ENCODE assay signal across 8 mouse cellular contexts in genomic region chr1:134361195-134361856, GRCm38 (mm10). TPM values are rescaled to one million over a fixed set of nuclear protein-coding genes. Genes with fewer than 3 reads are reported as not detected.
A peak's percentile ranks its signal among the peaks of the same experiment; 100 is the strongest.
DNase-seq lines count a peak whose midpoint lies in the region; ATAC-seq lines count a peak whose summit lies in the region.

No protein-coding gene starts in this region.

- H3K9ac ChIP-seq in midbrain, embryonic 12.5 days (replicated peaks): peak overlapping the region; percentile 89

- 2% methylated on average over 44 of the region's 44 CpGs for WGBS in embryonic facial prominence, embryonic 10.5 days
- 1% methylated on average over 38 of the region's 44 CpGs for WGBS in midbrain, embryonic 12.5 days

- DNase-seq in spleen, adult 12 weeks (ENCODE audit: low spot score): peak; percentile 12
- no peak for DNase-seq in spleen, postnatal 10 days (ENCODE audit: low spot score in 2 of 2)
- no peak for DNase-seq in embryonic facial prominence, embryonic 10.5 days (ENCODE audit: low spot score)
- peak; percentile 51 for DNase-seq in induced T-regulatory cell, adult 2 months (ENCODE audit: low read depth)
- DNase-seq in right cerebral cortex, postnatal 4 days: no peak
- DNase-seq in spleen, postnatal 14 days (ENCODE audit: low spot score in 2 of 2): no peak
- DNase-seq in cerebellum, postnatal 25 days: no peak

- peak overlapping the region; percentile 95 for H3K27ac ChIP-seq in embryonic facial prominence, embryonic 10.5 days (replicated peaks)
- peak overlapping the region; percentile 79 for H3K27ac ChIP-seq in midbrain, embryonic 12.5 days (replicated peaks)

- H3K9me3 ChIP-seq in embryonic facial prominence, embryonic 10.5 days: no peaks in the 10 kb centered on the region
- H3K9me3 ChIP-seq in midbrain, embryonic 12.5 days: no peaks in the 10 kb centered on the region

- H3K36me3 ChIP-seq in embryonic facial prominence, embryonic 10.5 days (replicated peaks): peaks cover 43% of the 10 kb centered on the region
- H3K36me3 ChIP-seq in midbrain, embryonic 12.5 days: peaks cover 25% of the 10 kb centered on the region

- peak; percentile 89 for ATAC-seq in midbrain, embryonic 12.5 days (ENCODE audit: low FRiP score, low read depth)

- H3K4me1 ChIP-seq in embryonic facial prominence, embryonic 10.5 days: peaks cover 14% of the 10 kb centered on the region
- H3K4me1 ChIP-seq in midbrain, embryonic 12.5 days: peaks cover 12% of the 10 kb centered on the region

- H3K4me3 ChIP-seq in embryonic facial prominence, embryonic 10.5 days: peak overlapping the region; percentile 87
- H3K4me3 ChIP-seq in midbrain, embryonic 12.5 days: peak overlapping the region; percentile 92

- H3K4me2 ChIP-seq in midbrain, embryonic 12.5 days (replicated peaks): peak overlapping the region; percentile 79

- H3K27me3 ChIP-seq in embryonic facial prominence, embryonic 10.5 days (replicated peaks; ENCODE audit: low read depth, poor library complexity, severe bottlenecking): no peaks in the 10 kb centered on the region
- H3K27me3 ChIP-seq in midbrain, embryonic 12.5 days: peaks cover 3% of the 10 kb centered on the region; the same call in 1 of the 2 replicates

RNA-seq across cellular contexts. Expression of gene Tmem183a, which starts 0.5 kb away (rescaled TPM):
- 119 and 126 TPM in 2 replicates for polyA plus RNA-seq in embryonic facial prominence, embryonic 10.5 days (2016; fragmentation: Nextera tagmentation; extraction: Ambion mirVana)
- polyA plus RNA-seq in midbrain, embryonic 12.5 days (2016; fragmentation: Nextera tagmentation; extraction: Ambion mirVana): 118 and 120 TPM in 2 replicates

RNA-seq across cellular contexts. Expression of gene 4933406M09Rik, which starts 24.4 kb away (rescaled TPM):
- not detected in 2 replicates for polyA plus RNA-seq in embryonic facial prominence, embryonic 10.5 days (2016; fragmentation: Nextera tagmentation; extraction: Ambion mirVana)
- not detected in 2 replicates for polyA plus RNA-seq in midbrain, embryonic 12.5 days (2016; fragmentation: Nextera tagmentation; extraction: Ambion mirVana)

RNA-seq across cellular contexts. Expression of gene Ppfia4, which starts 28.6 kb away (rescaled TPM):
- 2.4 and 2.5 TPM in 2 replicates for polyA plus RNA-seq in embryonic facial prominence, embryonic 10.5 days (2016; fragmentation: Nextera tagmentation; extraction: Ambion mirVana)
- 5.1 and 5.3 TPM in 2 replicates for polyA plus RNA-seq in midbrain, embryonic 12.5 days (2016; fragmentation: Nextera tagmentation; extraction: Ambion mirVana)

RNA-seq across cellular contexts. Expression of gene Cyb5r1, which starts 44.0 kb away (rescaled TPM):
- 37.0 and 37.3 TPM in 2 replicates for polyA plus RNA-seq in embryonic facial prominence, embryonic 10.5 days (2016; fragmentation: Nextera tagmentation; extraction: Ambion mirVana)
- polyA plus RNA-seq in midbrain, embryonic 12.5 days (2016; fragmentation: Nextera tagmentation; extraction: Ambion mirVana): 20.7 and 26.4 TPM in 2 replicates

RNA-seq across cellular contexts. Expression of gene Adipor1, which starts 53.9 kb away (rescaled TPM):
- polyA plus RNA-seq in embryonic facial prominence, embryonic 10.5 days (2016; fragmentation: Nextera tagmentation; extraction: Ambion mirVana): 75.8 and 76.2 TPM in 2 replicates
- polyA plus RNA-seq in midbrain, embryonic 12.5 days (2016; fragmentation: Nextera tagmentation; extraction: Ambion mirVana): 68.5 and 72.1 TPM in 2 replicates

Comparison
In these comparisons a context has a peak if more than half of its experiments do, and no peak if none do; other contexts are left out.
1. DNase-seq: peak in spleen, adult 12 weeks (single experiment) and induced T-regulatory cell, adult 2 months (single experiment); none in spleen, postnatal 10 days (0 of 2), embryonic facial prominence, embryonic 10.5 days (single experiment), right cerebral cortex, postnatal 4 days (single experiment), spleen, postnatal 14 days (0 of 2) and cerebellum, postnatal 25 days (0 of 2).